Mouse (Mus musculus): ENCODE data around the gene Sema4g.

GRCm38 (mm10) chr19:45049523-45049922 is 60.6 kb downstream of the Sema4g start:
- no peak for TF ChIP-seq CTCF (IDR thresholded peaks at IDR 0.05; ENCODE audit: low read depth)
- TF ChIP-seq EP300 (IDR thresholded peaks at IDR 0.05; ENCODE audit: low read depth): no peak

Measured in liver, postnatal 0 days (tissue).